In genomic region chr13:111725165-111726077, GRCm38 (mm10) we compare ENCODE assay signal across 8 mouse cellular contexts. TPM values are rescaled to one million over a fixed set of nuclear protein-coding genes. Genes with fewer than 3 reads are reported as not detected.
DNase-seq lines count a peak whose midpoint lies in the region; ATAC-seq and TF ChIP-seq lines count a peak whose summit lies in the region.

No protein-coding gene starts in this region.

- peaks cover 3% of the 10 kb centered on the region; the same call in 1 of the 2 replicates for H3K4me1 ChIP-seq in bone marrow macrophage, adult 2 months (ENCODE audit: control insufficient read depth, insufficient read depth, low read length)
- no peaks in the 10 kb centered on the region; the same call in 1 of the 2 replicates for H3K4me1 ChIP-seq in embryonic fibroblast, embryonic 13.5 days (ENCODE audit: control insufficient read depth, insufficient read depth, low read length)
- H3K4me1 ChIP-seq in kidney, embryonic 14.5 days (ENCODE audit: control insufficient read depth, insufficient read depth, low read length): no peaks in the 10 kb centered on the region
- peaks cover 5% of the 10 kb centered on the region for H3K4me1 ChIP-seq in limb, embryonic 15.5 days

- peak overlapping the region; percentile 91 for H3K4me3 ChIP-seq in bone marrow macrophage, adult 2 months (ENCODE audit: insufficient read depth, low read length)
- peak overlapping the region; percentile 84 for H3K4me3 ChIP-seq in embryonic fibroblast, embryonic 13.5 days (ENCODE audit: insufficient read depth, low read length)
- peak overlapping the region; percentile 63 for H3K4me3 ChIP-seq in kidney, embryonic 14.5 days (ENCODE audit: low read length)
- peak overlapping the region; percentile 61 for H3K4me3 ChIP-seq in limb, embryonic 15.5 days

- peak; percentile 100 for DNase-seq in A20 (ENCODE audit: low read depth, low spot score)
- DNase-seq in heart, adult 9 months (ENCODE audit: low spot score in 2 of 2): peak; percentile 98
- DNase-seq in monocyte, adult 2 months (ENCODE audit: low read depth in 1 of 2, low spot score in 2 of 2): peak; percentile 83 to 91
- DNase-seq in spleen, postnatal 36 days (ENCODE audit: low spot score in 2 of 2): peak; percentile 97 to 99

- peak overlapping the region; percentile 62 for H3K9ac ChIP-seq in kidney, embryonic 14.5 days (ENCODE audit: low read depth, low read length)
- H3K9ac ChIP-seq in limb, embryonic 15.5 days: peak overlapping the region; percentile 55

- H3K4me2 ChIP-seq in kidney, embryonic 14.5 days (replicated peaks; ENCODE audit: low read depth, low read length): peak overlapping the region; percentile 75
- H3K4me2 ChIP-seq in limb, embryonic 15.5 days: peak overlapping the region; percentile 87

- peaks cover 11% of the 10 kb centered on the region; the same call in 1 of the 2 replicates for H3K9me3 ChIP-seq in kidney, embryonic 14.5 days (ENCODE audit: control insufficient read depth, low read length)
- no peaks in the 10 kb centered on the region for H3K9me3 ChIP-seq in limb, embryonic 15.5 days

- TF ChIP-seq CTCF in bone marrow macrophage, adult 2 months (IDR thresholded peaks at IDR 0.05; ENCODE audit: low read depth, low read length): no peak
- TF ChIP-seq CTCF in embryonic fibroblast, embryonic 13.5 days (IDR thresholded peaks at IDR 0.05; ENCODE audit: borderline replicate concordance, insufficient read depth, low read length): no peak

- under 1% methylated on average over 62 of the region's 65 CpGs for WGBS in kidney, embryonic 14.5 days
- WGBS in limb, embryonic 15.5 days: under 1% methylated on average over 65 of the region's 65 CpGs

- no peaks in the 10 kb centered on the region for H3K27me3 ChIP-seq in kidney, embryonic 14.5 days (ENCODE audit: control insufficient read depth, insufficient read depth, low read length)
- no peaks in the 10 kb centered on the region for H3K27me3 ChIP-seq in limb, embryonic 15.5 days

- peak; percentile 99 for ATAC-seq in kidney, embryonic 14.5 days (ENCODE audit: low FRiP score, low TSS enrichment)
- peak; percentile 99 for ATAC-seq in limb, embryonic 15.5 days (ENCODE audit: insufficient number of reproducible peaks, low FRiP score, low TSS enrichment, low read depth)

- no peak overlapping the region for H3K27ac ChIP-seq in bone marrow macrophage, adult 2 months (ENCODE audit: insufficient read depth, low read depth, low read length)
- H3K27ac ChIP-seq in embryonic fibroblast, embryonic 13.5 days (ENCODE audit: insufficient read depth, low read length): peak overlapping the region; percentile 45
- peak overlapping the region; percentile 76 for H3K27ac ChIP-seq in kidney, embryonic 14.5 days (ENCODE audit: low read depth, low read length)
- peak overlapping the region; percentile 95 for H3K27ac ChIP-seq in limb, embryonic 15.5 days

- peak; percentile 8; the same call in 1 of the 2 replicates for TF ChIP-seq POLR2A in bone marrow macrophage, adult 2 months (IDR thresholded peaks at IDR 0.05; ENCODE audit: borderline replicate concordance, low read depth, low read length)
- peak; percentile 89 for TF ChIP-seq POLR2A in embryonic fibroblast, embryonic 13.5 days (IDR thresholded peaks at IDR 0.05; ENCODE audit: low read depth, low read length)

- no peaks in the 10 kb centered on the region for H3K36me3 ChIP-seq in kidney, embryonic 14.5 days (ENCODE audit: control insufficient read depth, insufficient read depth, low read length)
- no peaks in the 10 kb centered on the region for H3K36me3 ChIP-seq in limb, embryonic 15.5 days

RNA-seq across cellular contexts. Expression of gene Mier3, which starts 44.6 kb away (rescaled TPM):
- 8.5 and 13.2 TPM in 2 replicates for polyA plus RNA-seq in bone marrow macrophage, adult 2 months (2012; ENCODE audit: insufficient read depth, insufficient read length, missing spikeins)
- polyA plus RNA-seq in embryonic fibroblast, embryonic 13.5 days (2011; ENCODE audit: insufficient read length, low read depth, missing spikeins): 32.3 and 36.1 TPM in 2 replicates
- polyA plus RNA-seq in kidney, embryonic 14.5 days (2014; fragmentation: Nextera tagmentation; extraction: Ambion mirVana): 26.0 and 28.7 TPM in 2 replicates
- 21.6 and 25.2 TPM in 2 replicates for polyA plus RNA-seq in limb, embryonic 15.5 days (2015; fragmentation: Nextera tagmentation; extraction: Ambion mirVana)
